In the genomic region with DNA sequence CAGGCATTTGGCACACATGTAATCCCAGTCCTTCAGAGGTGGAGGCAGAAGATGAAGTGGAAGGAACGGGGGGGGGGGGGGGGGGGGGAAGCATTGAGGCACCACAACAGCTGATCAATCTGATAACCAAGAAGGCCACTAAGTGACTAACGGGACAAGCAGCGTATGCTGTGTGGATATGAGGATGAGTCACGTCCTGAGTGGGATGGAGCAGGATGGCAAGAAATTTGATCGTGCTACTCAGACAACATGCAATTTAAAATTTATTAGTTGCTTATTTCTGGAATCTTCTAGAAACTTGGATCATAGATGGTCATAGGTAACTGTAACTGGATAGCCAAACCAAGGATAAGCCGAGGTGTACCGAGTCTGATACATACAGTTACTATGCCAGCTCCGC, we compare ENCODE assay signal across 16 mouse cellular contexts. TPM values are rescaled to one million over a fixed set of nuclear protein-coding genes. Genes with fewer than 3 reads are reported as not detected.
DNase-seq lines count a peak whose midpoint lies in the region.
"Had no signal": no experiment of that assay in that cellular context is flagged by ENCODE, and none has a peak within 500 bp of the region (broad histone marks: within the 10 kb centered on the region; RNA-seq: fewer than 3 reads in every experiment).

No protein-coding gene starts in this region.

- peak; percentile 55 for DNase-seq in adrenal gland, adult 8-10 months
- DNase-seq in adrenal gland, postnatal 4 days (ENCODE audit: low spot score in 2 of 2) = no peak
- DNase-seq in 3134 (ENCODE audit: extremely low read depth, insufficient read length, low spot score) = peak; percentile 39
- DNase-seq in 416B (ENCODE audit: low read depth) = peak; percentile 93
- peak; percentile 63 for DNase-seq in brain, adult 2 months (ENCODE audit: low read depth, low spot score)
- no peak for DNase-seq in heart, postnatal 4 days
- no peak for DNase-seq in left cerebral cortex, postnatal 14 days (ENCODE audit: low spot score in 2 of 2)
- DNase-seq: cerebellum, adult 11 months; cerebellum, adult 8-10 months; cerebellum, postnatal 14 days; forebrain, postnatal 0 days; gastrocnemius, postnatal 10 days; heart, adult 18-20 months; heart, postnatal 10 days; kidney, adult 11 months; kidney, adult 9 months had no signal

- intact Hi-C loops in left cerebral cortex, postnatal 14 days (cut with DNase I) = no loop called here

RNA-seq across cellular contexts. Expression of a gene that starts 13.7 kb away (rescaled TPM):
- 10 to 100 TPM; 63.3 to 74.9 (median 69.1) TPM for total RNA-seq in adrenal gland, adult 8-10 months (2022)
- total RNA-seq in adrenal gland, postnatal 4 days (2021) = 10 to 100 TPM; 77.3 to 87.2 TPM
- 10 to 100 TPM; 58.3 to 65.2 TPM for total RNA-seq in heart, postnatal 4 days (2021)
- total RNA-seq in left cerebral cortex, postnatal 14 days (2021) = 100 to 1,000 TPM; 305 to 316 TPM

RNA-seq across cellular contexts. Expression of a gene that starts 45.9 kb away (rescaled TPM):
- total RNA-seq in adrenal gland, adult 8-10 months (2022) = 10 to 100 TPM; 27.7 to 51.1 (median 34.4) TPM
- total RNA-seq in adrenal gland, postnatal 4 days (2021) = 10 to 100 TPM; 46.4 to 49.0 TPM
- 10 to 100 TPM; 18.2 to 18.3 TPM for total RNA-seq in heart, postnatal 4 days (2021)
- total RNA-seq in left cerebral cortex, postnatal 14 days (2021) = 10 to 100 TPM; 14.5 to 17.5 TPM

RNA-seq across cellular contexts. Expression of a gene that starts 56.2 kb away (rescaled TPM):
- 10 to 100 TPM; 22.1 to 48.3 (median 35.9) TPM for total RNA-seq in adrenal gland, adult 8-10 months (2022)
- total RNA-seq in adrenal gland, postnatal 4 days (2021) = 10 to 100 TPM; 19.8 to 36.6 TPM
- total RNA-seq in heart, postnatal 4 days (2021) = 10 to 100 TPM; 11.1 to 11.9 TPM
- 1 to 10 TPM; 7.4 to 7.7 TPM for total RNA-seq in left cerebral cortex, postnatal 14 days (2021)

Comparison
In these comparisons a context has a peak if more than half of its experiments do, and no peak if none do; other contexts are left out.
1. DNase-seq: peak in adrenal gland, adult 8-10 months (single experiment), 3134 (single experiment), 416B (single experiment) and brain, adult 2 months (single experiment); none in adrenal gland, postnatal 4 days (0 of 2), heart, postnatal 4 days (single experiment) and left cerebral cortex, postnatal 14 days (0 of 2).